Mouse (Mus musculus): Measurements from ENCODE around the gene Zfp36l1. TPM values are rescaled to one million over a fixed set of nuclear protein-coding genes. Genes with fewer than 3 reads are reported as not detected.
A peak's percentile ranks its signal among the peaks of the same experiment; 100 is the strongest.

Gene Zfp36l1
- total RNA-seq, 2 experiments from 2014 or later = 1.8 to 14.1 TPM

DNA sequence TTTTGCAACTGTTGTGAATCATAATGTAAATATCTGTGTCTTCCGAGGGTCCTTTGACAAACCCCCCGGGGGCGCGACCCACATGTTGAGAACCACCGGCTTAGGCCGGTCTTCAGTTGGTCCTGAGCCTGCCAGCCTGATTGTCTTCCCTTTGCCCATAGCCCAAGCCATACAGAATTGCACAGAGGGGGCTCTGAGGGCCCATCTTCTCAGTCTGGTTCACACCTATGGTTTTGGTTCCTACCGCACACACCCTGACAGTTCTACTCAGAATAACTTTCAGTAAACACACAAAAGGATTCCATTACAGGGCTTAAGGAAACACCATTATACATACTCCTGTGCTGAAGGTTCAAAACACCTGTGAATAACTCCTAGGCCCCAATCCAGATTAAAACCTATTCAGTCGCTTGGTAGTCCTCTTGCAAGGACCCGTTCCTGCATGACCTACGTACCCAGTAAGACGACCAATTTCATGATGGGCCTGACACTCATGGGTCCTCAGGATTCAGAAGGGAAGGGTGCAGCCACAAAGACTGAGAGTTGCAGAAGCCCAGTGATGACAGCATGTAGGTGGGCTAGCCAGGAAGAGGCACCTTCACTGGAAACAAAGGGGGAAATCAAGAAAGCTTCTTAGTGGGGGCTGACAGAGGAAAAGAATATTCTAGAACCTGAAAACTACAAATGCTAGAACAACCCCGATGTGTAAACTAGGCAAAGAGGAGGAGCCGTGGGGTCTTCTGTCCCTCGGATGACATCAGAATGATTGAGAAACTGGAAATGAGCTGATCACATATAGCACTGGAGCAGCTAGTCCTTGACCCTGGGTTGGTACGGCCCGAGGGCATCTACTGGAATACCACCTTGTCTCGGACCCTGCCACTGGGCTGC lies 18.8 kb upstream of the Zfp36l1 start:
- ATAC-seq (replicated peaks; ENCODE audit: poor library complexity) = no peak

DNA sequence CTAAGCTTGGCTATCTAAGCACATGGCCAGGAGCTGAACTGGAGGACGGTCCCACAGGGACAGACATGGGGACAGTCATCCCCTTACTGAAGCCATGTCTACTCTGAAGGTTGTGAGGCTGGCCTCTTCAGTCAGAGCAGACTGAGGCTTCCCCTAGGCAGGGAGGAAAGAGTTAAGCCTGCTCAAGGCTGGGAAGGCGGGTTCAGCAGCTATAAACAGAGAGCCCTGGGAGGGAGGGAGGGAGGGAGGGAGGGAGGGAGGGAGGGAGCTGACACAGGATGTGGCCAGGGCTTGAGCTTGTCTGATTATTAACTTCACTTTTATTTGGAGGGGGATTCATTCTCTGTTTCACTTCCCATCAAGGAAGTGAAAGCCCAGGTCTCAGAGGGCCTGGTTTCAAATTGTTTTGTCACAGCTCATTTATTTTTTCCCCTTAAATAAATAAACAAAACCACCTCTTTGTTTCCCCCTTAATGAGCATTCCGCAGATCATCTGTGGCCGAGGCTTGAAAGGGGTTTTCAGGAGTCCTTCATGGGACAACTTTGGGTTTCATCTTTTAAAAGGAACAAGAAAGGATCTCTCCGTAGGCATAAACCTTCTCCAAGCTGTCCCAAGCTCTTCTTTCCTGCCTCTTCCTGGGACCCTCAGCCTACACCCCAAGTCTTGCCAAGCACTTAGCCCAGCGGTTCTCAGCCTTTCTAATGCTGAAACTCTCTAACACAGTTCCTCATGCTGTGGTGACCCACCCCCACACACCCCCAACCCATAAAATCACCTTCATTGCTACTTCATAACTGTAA lies 17.9 kb upstream of the Zfp36l1 start:
- peak; percentile 49 for ATAC-seq (replicated peaks; ENCODE audit: poor library complexity)

DNA sequence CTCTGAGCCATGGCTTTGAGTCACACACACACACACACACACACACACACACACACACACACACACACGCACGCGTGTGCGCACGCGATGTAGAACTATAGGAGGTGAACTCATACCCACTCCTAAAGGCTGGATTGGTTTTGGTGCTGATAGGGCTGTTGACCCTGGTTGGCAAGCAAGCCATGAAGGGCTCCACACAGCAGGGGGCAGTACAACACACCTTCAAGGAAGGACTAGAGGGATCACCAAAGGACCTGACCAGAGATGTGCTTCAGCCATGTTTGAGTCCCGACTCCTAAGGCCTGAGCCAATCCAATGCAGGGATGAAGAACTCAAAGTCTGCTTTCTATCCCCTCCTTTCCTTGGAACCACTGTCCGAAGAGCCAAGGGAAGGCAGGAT lies 16.7 kb upstream of the Zfp36l1 start:
- ATAC-seq (replicated peaks; ENCODE audit: poor library complexity) = 0 out of 2 replicates have a peak, but pooled peaks have one; percentile 25

DNA sequence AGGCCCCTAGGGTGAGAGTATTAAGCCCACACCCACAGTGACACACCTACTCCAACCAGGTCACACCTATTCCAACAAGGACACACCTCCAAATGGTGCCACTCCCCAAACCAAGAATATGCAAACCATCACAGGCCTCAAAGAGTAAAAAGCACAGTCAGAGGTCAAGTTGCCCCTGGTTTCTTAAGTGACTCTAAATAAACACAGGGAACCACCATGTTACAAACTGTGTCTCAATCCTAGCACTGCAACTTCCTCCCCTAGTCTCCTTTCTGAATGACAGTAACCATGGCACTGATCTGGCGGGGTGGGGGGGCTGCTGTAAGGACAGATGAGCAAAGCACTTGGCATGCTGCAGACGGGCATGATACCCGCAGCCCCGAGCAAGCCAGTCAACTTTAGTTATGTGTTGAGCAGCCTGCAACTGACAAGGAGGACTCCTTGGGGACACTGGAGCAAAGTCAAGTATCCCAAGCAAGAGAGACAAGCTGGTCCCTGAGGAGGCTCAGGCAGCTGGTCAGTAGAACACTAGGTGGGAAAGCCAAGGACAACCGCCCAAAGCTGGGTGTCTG lies 14.5 kb upstream of the Zfp36l1 start:
- peak; percentile 74 for ATAC-seq (replicated peaks; ENCODE audit: poor library complexity)

DNA sequence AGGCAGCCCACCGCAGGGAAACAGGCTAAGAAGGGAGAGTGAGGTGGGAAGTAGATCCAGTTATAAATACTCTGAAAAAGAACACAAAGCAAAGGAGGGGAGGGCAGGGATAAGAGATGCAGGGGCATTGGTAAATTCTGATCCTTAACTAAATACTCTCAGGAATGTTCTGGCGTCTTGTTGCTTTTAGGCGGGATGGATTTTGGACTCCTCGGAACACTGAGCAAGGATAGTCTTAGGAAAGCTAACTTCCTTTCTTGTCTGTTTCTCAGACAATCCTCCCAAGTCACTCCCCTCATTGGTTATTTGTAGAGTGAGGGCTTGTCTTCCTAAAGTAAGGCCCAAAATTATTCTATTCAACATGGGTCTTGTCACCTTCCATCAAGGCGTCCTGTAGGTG lies 12.5 kb upstream of the Zfp36l1 start:
- no peak for ATAC-seq (replicated peaks; ENCODE audit: poor library complexity)

DNA sequence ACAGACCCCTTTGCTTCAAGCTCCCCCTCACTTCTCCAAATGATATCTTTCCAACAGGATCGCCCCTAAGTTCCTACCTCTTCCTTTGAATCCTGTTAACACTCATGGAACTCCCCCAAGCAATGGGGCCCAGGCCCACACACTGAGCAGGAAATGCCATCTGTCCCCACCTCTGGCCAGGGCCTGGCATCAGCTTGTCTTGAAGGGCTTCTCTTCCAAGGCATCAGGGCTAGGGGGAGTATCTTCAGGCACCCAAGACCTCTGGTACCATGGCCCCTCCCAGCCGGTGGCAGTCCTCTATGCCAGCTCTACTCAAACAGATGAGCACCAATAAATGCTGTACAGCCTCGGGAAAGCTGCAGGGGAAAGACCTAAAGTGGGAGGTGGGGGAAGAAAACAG lies 11.9 kb upstream of the Zfp36l1 start:
- no peak for ATAC-seq (replicated peaks; ENCODE audit: poor library complexity)

DNA sequence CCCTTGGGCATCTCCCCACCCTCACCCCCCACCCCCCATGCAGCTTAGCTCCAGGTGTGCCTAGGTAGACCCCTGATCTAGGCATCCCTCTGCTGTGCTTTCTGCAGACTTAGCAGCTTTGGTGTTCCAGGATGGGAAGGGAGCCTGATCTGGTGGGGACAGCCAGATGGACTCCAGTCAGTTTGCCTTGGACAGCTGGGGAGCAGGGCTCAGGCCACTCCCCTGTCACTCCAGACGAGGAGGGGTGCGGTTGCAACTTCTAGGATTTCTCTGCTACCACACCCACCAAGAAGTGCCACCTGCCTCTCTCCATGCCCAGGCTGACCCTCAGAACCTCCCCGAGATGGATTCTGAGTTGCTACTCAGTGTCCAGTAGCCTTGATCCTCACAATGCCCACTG lies 11.4 kb upstream of the Zfp36l1 start:
- no peak for ATAC-seq (replicated peaks; ENCODE audit: poor library complexity)

DNA sequence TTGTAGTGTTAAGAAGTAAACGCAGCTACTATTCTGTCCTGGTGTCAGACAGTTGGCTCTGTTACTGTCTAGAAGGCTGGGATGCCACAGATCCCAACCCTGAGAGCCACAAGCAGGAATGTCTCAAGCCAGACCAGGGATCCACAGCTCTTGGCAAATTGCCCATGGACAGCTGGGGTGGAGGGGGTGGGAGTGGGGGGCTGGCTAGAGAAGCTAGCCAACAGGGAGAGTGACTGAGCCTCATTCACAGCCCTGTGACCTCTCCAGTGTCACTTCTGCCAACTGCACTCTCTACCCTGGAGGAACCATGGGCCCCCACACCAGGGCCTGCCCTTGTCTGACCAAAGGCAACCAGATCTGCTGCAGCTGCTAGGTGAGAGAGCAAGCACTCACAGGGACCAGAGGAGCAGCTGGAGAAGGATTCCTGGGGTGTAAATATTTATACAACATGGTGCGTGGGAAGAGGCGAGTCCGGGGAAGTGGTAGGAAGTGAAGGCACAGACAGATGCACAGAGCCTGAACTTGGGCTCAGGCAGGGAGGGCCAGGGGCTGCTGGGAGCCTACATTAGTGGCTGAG lies 10.5 kb upstream of the Zfp36l1 start:
- ATAC-seq (replicated peaks; ENCODE audit: poor library complexity) = no peak

DNA sequence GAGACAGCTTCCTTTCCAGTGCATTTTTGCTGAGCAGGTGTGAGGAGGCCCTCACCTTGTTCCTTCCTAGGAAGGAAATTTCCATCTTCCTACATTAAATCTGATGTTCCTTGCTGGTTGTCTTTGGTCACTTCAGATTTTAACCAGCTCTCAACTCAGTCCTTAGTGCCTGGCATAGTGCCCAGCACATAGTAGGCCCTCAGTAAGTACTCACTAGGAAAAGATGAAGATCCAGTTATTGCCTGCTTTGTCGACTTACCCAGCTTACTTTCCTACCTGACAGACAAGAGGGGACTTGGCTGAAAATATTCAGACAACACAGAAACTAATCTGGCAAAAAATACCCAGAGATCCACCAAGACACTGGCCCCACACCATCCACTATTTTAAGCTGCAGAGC lies 8.6 kb upstream of the Zfp36l1 start:
- no peak for ATAC-seq (replicated peaks; ENCODE audit: poor library complexity)

DNA sequence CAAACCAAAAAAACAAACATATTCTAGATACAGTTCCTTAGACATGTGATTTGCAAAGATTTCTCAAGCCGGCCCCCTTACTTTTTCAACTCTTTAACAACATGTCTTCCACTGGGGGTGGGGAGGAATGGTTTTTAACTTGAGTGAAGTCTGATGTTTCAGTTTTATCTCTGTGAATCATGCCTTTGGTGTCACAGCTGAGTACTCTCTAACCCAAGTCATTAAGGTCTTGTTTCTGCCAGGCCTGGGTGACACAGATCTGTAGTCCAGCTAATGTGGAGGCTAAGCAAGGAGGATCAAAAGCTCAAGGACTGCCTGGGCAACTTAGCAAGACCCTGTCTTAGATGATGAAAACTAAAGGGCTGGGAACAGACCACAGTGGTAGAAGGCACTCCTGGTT lies 5.8 kb upstream of the Zfp36l1 start:
- no peak for ATAC-seq (replicated peaks; ENCODE audit: poor library complexity)

DNA sequence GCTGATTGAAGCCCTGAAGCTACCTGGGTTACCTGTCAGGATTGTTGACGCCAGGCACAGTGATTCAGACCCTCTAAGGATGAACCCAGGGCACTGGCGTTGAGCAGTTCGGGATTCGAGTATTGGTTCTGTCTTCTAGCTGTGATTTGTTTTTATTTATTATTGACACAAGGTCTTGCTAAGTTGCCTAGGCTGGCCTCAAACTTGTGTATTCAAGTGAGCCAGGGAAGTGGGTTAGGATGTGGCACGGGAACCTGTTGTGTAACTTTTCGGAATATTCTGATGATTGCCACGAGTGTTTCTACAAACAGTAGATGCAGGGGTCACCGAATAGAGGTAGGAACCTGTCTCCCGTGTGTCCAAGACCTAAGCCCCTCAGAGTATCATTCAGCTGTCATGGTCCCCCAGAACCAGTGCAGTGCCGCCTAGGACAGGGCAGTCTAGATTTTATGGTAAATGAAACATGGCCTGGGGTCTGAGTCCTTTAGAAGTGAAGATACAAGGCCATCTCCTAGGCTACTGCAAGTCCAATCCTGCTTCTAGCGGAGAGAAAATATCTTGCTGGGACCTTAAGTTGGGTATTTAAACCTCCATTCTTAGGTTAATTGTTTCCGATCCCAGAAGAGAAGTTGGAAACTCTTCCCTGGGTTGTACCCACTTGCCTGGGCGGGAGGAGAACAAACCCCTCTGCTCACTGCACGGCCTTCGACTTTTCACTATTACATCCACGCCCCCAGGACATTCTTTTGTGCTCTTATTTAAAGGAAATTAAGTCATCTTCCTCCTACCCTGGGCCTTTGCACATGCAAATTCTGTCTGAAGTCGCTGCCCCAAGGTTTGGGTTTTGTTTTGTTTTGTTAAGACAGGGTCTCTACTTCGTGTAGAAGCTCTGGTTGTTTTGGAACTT lies 3.6 kb upstream of the Zfp36l1 start:
- ATAC-seq (replicated peaks; ENCODE audit: poor library complexity) = no peak

DNA sequence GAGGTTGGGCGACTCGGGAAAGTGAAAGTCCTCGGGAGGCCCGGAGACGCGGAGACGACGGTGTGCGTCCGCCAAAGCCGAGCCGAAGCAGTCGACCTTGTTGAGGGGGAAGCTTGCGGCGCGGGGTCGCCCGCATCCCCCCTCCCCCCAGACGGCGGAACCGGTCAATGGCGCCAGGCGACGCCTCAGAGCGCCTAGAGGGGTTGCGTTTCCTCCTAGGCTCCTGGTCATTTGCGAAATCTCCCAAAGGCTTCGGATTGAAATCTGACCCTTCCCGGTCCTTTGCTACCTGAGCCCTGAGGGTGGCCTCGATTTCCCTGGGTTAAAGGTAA lies 3.0 kb upstream of the Zfp36l1 start:
- no peak for ATAC-seq (replicated peaks; ENCODE audit: poor library complexity)

DNA sequence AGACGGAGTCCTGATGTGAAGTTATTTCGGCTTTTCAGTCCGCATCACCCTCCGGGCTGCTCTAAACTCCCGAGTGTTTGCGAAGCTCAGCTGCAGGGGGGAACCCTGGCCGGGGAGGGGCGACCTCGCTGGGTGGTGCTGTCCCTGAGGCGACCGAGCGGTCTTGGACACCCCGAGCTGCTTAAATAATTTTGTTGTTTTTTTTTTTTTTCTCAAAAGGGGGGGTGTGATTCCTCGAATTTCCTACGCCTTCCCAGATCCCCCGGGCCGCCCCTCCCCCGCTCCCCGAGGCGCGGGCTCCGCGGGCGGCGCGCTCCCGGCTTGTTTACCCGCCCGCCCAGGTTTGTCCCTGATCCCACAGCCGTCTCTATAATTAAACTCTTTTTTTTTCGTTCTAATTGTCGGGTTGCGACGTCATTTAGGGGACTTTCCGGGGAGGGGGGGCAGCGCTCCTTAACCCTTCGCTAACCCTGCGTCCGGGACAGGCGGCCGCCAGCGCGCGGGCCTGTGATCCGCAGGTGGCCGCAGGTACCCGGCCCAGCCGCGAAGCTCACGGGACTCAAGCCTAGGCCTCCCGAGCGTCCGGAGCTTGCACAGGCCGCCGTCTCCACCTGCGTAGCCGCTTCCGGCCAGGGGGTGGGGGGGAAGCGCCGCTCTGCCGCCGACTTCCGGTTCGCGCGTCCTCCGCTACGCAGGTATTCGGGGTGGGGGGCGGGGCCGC lies 2.5 kb upstream of the Zfp36l1 start:
- peak; percentile 37 for ATAC-seq (replicated peaks; ENCODE audit: poor library complexity)

DNA sequence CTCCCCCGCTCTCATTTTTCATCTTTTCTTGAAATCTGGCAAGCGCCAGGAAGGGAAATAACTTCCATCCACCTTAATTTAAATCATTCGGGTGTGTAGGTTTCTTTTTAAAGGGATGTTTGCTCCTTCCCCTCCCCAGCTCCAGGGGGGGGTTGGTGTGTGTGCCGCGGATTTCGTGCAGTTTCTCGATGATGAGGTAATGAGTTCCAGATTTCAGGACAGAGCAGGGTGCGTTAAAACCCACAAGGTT lies 2.0 kb upstream of the Zfp36l1 start:
- ATAC-seq (replicated peaks; ENCODE audit: poor library complexity) = no peak

DNA sequence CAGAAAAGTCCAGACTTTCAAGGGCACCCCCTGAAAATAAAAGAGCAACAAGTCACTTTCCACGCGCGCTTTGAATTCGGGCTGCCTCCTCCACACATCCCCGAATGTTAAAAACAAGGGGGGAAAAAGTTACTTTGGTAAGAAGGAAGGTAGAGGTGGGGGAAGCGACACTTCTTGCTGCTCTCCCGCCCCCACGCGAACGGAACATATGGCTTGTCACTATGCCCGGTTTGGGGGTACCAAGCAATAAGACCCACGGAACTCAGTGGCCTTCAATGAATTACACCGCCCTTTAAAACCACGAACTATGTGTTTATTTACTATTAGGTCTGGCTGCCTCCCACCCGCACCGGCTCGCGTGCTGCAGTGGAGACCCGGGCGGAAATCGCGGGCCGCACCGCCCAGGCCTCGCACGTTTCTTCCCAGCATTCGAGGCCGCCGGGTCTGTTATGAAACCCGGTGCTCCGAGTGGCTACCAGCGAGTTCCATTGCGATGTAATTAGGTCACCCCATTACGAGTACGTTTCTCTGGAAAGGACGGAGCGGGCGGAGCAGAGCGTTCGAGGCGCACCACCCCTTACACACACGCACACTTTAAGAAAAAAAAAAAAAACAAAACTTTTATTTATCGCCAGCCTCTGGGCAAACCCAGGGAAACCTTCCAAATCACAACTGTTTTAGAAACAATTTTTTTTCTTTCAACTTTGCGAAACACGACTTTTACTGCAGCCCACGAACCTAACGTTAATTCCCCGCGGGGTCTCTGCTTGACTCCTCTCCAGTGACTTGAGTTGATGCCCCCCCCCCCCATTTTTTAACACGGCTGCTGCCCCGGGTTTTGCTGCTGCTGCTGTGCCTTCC lies 1.4 kb upstream of the Zfp36l1 start:
- ATAC-seq (replicated peaks; ENCODE audit: poor library complexity) = 0 out of 2 replicates have a peak, but pooled peaks have one; percentile 5

DNA sequence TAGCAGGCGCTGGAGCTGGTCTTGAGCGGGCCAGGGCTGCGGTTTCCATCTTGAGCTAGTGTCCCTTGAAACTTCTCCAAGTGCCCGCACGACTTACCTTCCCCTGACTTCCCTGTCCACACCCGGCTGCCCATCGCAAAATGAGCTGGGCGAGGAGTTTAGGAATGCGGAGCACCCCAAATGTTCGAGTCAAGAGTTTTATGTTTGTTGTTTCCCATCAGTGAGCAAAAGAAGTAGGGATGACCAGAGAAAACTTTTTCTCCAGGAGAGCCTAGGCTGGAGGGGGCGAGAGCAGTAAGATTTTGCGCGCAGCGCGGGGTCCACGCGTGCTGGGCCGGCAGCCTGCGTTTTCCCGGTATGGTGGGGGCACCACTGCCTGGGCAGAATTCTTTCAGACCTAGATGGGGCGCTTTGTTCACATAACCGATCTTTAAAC lies 791 bp upstream of the Zfp36l1 start:
- ATAC-seq (replicated peaks; ENCODE audit: poor library complexity) = peak; percentile 1; the same call in 1 of the 2 replicates

DNA sequence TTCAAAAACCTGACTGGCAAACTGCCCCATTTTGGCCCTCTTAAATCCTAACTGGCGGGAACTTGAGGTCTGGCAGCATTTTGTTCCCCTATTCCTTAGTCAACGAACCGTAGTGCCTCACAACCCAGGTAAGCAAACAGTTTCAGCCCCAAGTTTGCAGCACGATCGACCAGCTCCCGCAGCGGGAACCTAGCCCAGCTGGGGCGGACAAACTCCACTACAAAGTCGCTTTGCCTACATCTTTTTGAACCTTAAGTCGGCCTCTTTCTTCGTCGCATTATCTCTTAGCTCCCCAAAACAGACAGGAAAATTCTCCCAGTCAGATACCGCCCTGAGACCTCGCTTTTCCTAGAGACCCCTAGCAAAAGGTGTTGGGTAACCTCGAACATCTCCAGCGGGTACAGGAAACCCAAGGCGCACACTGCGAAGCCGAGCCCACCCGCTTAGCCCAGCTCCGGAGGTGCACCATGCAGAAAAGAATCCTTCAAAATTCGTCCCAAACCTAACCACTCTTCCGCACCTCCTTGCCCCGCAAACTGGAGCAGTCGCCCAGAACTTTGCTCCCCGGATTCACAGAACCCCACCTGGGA lies 647 bp downstream of the Zfp36l1 start:
- ATAC-seq (replicated peaks; ENCODE audit: poor library complexity) = no peak

Measured in megakaryocyte progenitor cell, adult 5-6 weeks (primary cell).